27 mouse cellular contexts compared by ENCODE assay signal in the genomic region with DNA sequence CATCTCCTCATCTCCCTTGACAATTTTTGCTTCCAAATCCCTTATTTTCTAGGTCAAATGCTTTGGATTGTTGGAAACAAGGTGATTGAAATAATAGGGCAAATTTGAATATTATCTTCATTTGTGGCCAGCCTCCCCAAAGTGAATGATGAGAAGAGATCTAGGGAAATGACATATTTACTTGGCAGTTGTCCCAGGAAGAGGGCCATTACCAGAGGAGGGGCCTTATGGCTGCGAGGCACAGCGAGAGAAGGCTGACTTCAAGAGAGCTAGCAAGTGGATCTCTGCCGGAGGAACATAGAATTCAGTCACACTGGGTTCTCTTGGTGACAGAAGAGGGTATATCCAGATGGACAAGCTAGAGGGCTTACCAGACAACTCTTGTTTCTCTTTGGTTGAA.
DNase-seq lines count a peak whose midpoint lies in the region; ATAC-seq and TF ChIP-seq lines count a peak whose summit lies in the region.
"Had no signal": no experiment of that assay in that cellular context is flagged by ENCODE, and none has a peak within 500 bp of the region (broad histone marks: within the 10 kb centered on the region; RNA-seq: fewer than 3 reads in every experiment).

No protein-coding gene starts in this region.

- H3K4me3 ChIP-seq in lung, embryonic 14.5 days (ENCODE audit: low read depth, low read length) = no peak overlapping the region
- no peak overlapping the region for H3K4me3 ChIP-seq in midbrain, embryonic 11.5 days (ENCODE audit: low read depth, low read length)
- H3K4me3 ChIP-seq in midbrain, postnatal 0 days (ENCODE audit: low read depth, low read length) = no peak overlapping the region
- H3K4me3 ChIP-seq: embryonic facial prominence, embryonic 13.5 days; forebrain, embryonic 10.5 days; forebrain, embryonic 13.5 days; heart, adult 2 months; heart, embryonic 12.5 days; heart, embryonic 15.5 days had no signal

- intact Hi-C loops in heart, postnatal 10 days (cut with DNase I) = no loop called here

- no peak for TF ChIP-seq CTCF in lung, embryonic 14.5 days (IDR thresholded peaks at IDR 0.05; ENCODE audit: low read depth)
- TF ChIP-seq CTCF in midbrain, postnatal 0 days (IDR thresholded peaks at IDR 0.05) = no peak

- peak; percentile 15 for DNase-seq in adrenal gland, postnatal 14 days
- DNase-seq in adrenal gland, adult 18-20 months (ENCODE audit: low spot score in 2 of 2) = no peak
- DNase-seq in heart, adult 11 months = peak; percentile 76
- no peak for DNase-seq in heart, postnatal 10 days
- peak; percentile 80 for DNase-seq in lung, embryonic 14.5 days
- no peak for DNase-seq in lung, postnatal 36 days
- peak; percentile 39 for DNase-seq in midbrain, embryonic 11.5 days (ENCODE audit: low spot score, missing footprints)
- no peak for DNase-seq in midbrain, postnatal 0 days (ENCODE audit: low spot score)
- DNase-seq: adrenal gland, postnatal 10 days; cerebellum, adult 11 months; cerebellum, adult 2 months; cerebellum, adult 9-11 months; cerebellum, postnatal 25 days; gastrocnemius, postnatal 25 days; heart, adult 2 months; heart, postnatal 14 days; heart, postnatal 4 days had no signal

- no peaks in the 10 kb centered on the region for H3K9me3 ChIP-seq in lung, embryonic 14.5 days (ENCODE audit: low read depth, low read length)
- no peaks in the 10 kb centered on the region for H3K9me3 ChIP-seq in midbrain, embryonic 11.5 days (ENCODE audit: control insufficient read depth, low read length)
- no peaks in the 10 kb centered on the region for H3K9me3 ChIP-seq in midbrain, postnatal 0 days (ENCODE audit: low read length)
- H3K9me3 ChIP-seq: embryonic facial prominence, embryonic 13.5 days; forebrain, embryonic 10.5 days; forebrain, embryonic 13.5 days; heart, embryonic 12.5 days; heart, embryonic 15.5 days had no signal

- no peaks in the 10 kb centered on the region for H3K36me3 ChIP-seq in lung, embryonic 14.5 days (ENCODE audit: insufficient read depth)
- H3K36me3 ChIP-seq in midbrain, embryonic 11.5 days (ENCODE audit: control insufficient read depth, insufficient read depth, low read length) = no peaks in the 10 kb centered on the region
- H3K36me3 ChIP-seq in midbrain, postnatal 0 days (ENCODE audit: insufficient read depth, low read length) = no peaks in the 10 kb centered on the region
- H3K36me3 ChIP-seq: embryonic facial prominence, embryonic 13.5 days; forebrain, embryonic 10.5 days; heart, embryonic 12.5 days; heart, embryonic 15.5 days had no signal

- no peak for ATAC-seq in lung, embryonic 14.5 days (ENCODE audit: insufficient read depth)
- ATAC-seq in midbrain, embryonic 11.5 days (ENCODE audit: low FRiP score) = no peak
- ATAC-seq in midbrain, postnatal 0 days (ENCODE audit: low FRiP score) = no peak
- ATAC-seq: activated CD4-positive, CD25-positive, alpha-beta regulatory T cell, adult 4 months; forebrain, embryonic 13.5 days; forebrain, embryonic 16.5 days; hindbrain, postnatal 0 days; inflammation-experienced regulatory T-cells, adult 6 months had no signal

- no peaks in the 10 kb centered on the region for H3K27me3 ChIP-seq in lung, embryonic 14.5 days (ENCODE audit: insufficient read depth, low read length)
- no peaks in the 10 kb centered on the region for H3K27me3 ChIP-seq in midbrain, embryonic 11.5 days (ENCODE audit: control insufficient read depth, insufficient read depth, low read length)
- no peaks in the 10 kb centered on the region for H3K27me3 ChIP-seq in midbrain, postnatal 0 days (ENCODE audit: insufficient read depth, low read length)
- H3K27me3 ChIP-seq: embryonic facial prominence, embryonic 13.5 days; forebrain, embryonic 13.5 days; heart, embryonic 12.5 days; heart, embryonic 15.5 days had no signal

- no peak overlapping the region for H3K27ac ChIP-seq in lung, embryonic 14.5 days (ENCODE audit: low read depth)
- no peak overlapping the region for H3K27ac ChIP-seq in midbrain, embryonic 11.5 days (ENCODE audit: low read depth, low read length)
- no peak overlapping the region for H3K27ac ChIP-seq in midbrain, postnatal 0 days (ENCODE audit: low read depth, low read length)
- H3K27ac ChIP-seq: embryonic facial prominence, embryonic 13.5 days; forebrain, embryonic 10.5 days; forebrain, embryonic 13.5 days; heart, adult 2 months; heart, embryonic 15.5 days; hindbrain, embryonic 14.5 days; hindbrain, postnatal 0 days had no signal

- WGBS in lung, embryonic 14.5 days = 32% methylated on average over 3 of the region's 3 CpGs
- 91% methylated on average over 3 of the region's 3 CpGs for WGBS in midbrain, embryonic 11.5 days
- WGBS in midbrain, postnatal 0 days = 78% methylated on average over 3 of the region's 3 CpGs

- no peak overlapping the region for H3K9ac ChIP-seq in lung, embryonic 14.5 days
- H3K9ac ChIP-seq in midbrain, embryonic 11.5 days (ENCODE audit: low read length) = no peak overlapping the region
- no peak overlapping the region for H3K9ac ChIP-seq in midbrain, postnatal 0 days (replicated peaks; ENCODE audit: low read length, poor library complexity, severe bottlenecking)
- H3K9ac ChIP-seq: embryonic facial prominence, embryonic 13.5 days; forebrain, embryonic 13.5 days; heart, embryonic 12.5 days; heart, embryonic 15.5 days; hindbrain, embryonic 14.5 days had no signal

- H3K4me1 ChIP-seq in lung, embryonic 14.5 days (ENCODE audit: insufficient read depth) = no peaks in the 10 kb centered on the region
- H3K4me1 ChIP-seq in midbrain, embryonic 11.5 days (ENCODE audit: control insufficient read depth, insufficient read depth, low read length) = peaks cover 5% of the 10 kb centered on the region; the same call in 1 of the 2 replicates
- H3K4me1 ChIP-seq in midbrain, postnatal 0 days (ENCODE audit: insufficient read depth, low read length) = no peaks in the 10 kb centered on the region; the same call in 1 of the 2 replicates
- H3K4me1 ChIP-seq: embryonic facial prominence, embryonic 13.5 days had no signal

- H3K4me2 ChIP-seq in lung, embryonic 14.5 days = no peak overlapping the region
- no peak overlapping the region for H3K4me2 ChIP-seq in midbrain, embryonic 11.5 days
- H3K4me2 ChIP-seq in midbrain, postnatal 0 days (ENCODE audit: low read depth, low read length, poor library complexity, severe bottlenecking) = no peak overlapping the region
- H3K4me2 ChIP-seq: embryonic facial prominence, embryonic 13.5 days; forebrain, embryonic 13.5 days; heart, embryonic 12.5 days; heart, embryonic 15.5 days; hindbrain, embryonic 14.5 days had no signal

Comparison
In these comparisons a context has a peak if more than half of its experiments do, and no peak if none do; other contexts are left out.
1. DNase-seq: peak in adrenal gland, postnatal 14 days (single experiment), heart, adult 11 months (single experiment), lung, embryonic 14.5 days (single experiment) and midbrain, embryonic 11.5 days (single experiment); none in adrenal gland, adult 18-20 months (0 of 2), heart, postnatal 10 days (0 of 2), lung, postnatal 36 days (single experiment) and midbrain, postnatal 0 days (single experiment).